Mouse (Mus musculus) liver, embryonic 15.5 days (tissue): ENCODE data around the gene Pafah2. TPM values are rescaled to one million over a fixed set of nuclear protein-coding genes. Genes with fewer than 3 reads are reported as not detected.

Source experiments
- ATAC-seq: fragments of 200-750 bp; cut with Nextera tagmentation; 2 replicates; pipeline ENCODE4 v1.8.0; 2017; ENCODE audit warnings: moderate number of reproducible peaks, mild to moderate bottlenecking, moderate library complexity; ENCODE audit not compliant: insufficient read depth
- H3K27ac ChIP-seq: fragments of 300-500 bp; sonication (generic); replicated peaks from 2 replicates; pipeline ENCODE4 v1.5.1; 2015; ENCODE audit warnings: mild to moderate bottlenecking, inconsistent platforms
- H3K27me3 ChIP-seq: fragments of 300-500 bp; sonication (generic); 2 replicates; pipeline ENCODE4 v1.6.1; 2015; ENCODE audit warnings: mild to moderate bottlenecking, inconsistent platforms
- H3K36me3 ChIP-seq: fragments of 300-500 bp; sonication (generic); replicated peaks from 2 replicates; pipeline ENCODE4 v1.6.1; 2015; ENCODE audit warnings: moderate library complexity, mild to moderate bottlenecking, inconsistent platforms
- H3K4me1 ChIP-seq: fragments of 300-500 bp; sonication (generic); replicated peaks from 2 replicates; pipeline ENCODE4 v1.6.1; 2015; ENCODE audit warnings: inconsistent platforms
- H3K4me2 ChIP-seq: fragments of 300-500 bp; sonication (generic); 2 replicates; pipeline ENCODE4 v1.6.1; 2015; ENCODE audit warnings: moderate library complexity, mild to moderate bottlenecking, inconsistent platforms
- H3K4me3 ChIP-seq: fragments of 300-500 bp; sonication (generic); replicated peaks from 2 replicates; pipeline ENCODE4 v1.5.1; 2015; ENCODE audit warnings: mild to moderate bottlenecking, inconsistent platforms
- H3K9ac ChIP-seq: fragments of 300-500 bp; sonication (generic); 2 replicates; pipeline ENCODE4 v1.6.1; 2015; ENCODE audit warnings: moderate library complexity, mild to moderate bottlenecking, inconsistent platforms
- H3K9me3 ChIP-seq: fragments of 300-500 bp; sonication (generic); replicated peaks from 2 replicates; pipeline ENCODE4 v1.6.1; 2016; ENCODE audit warnings: inconsistent platforms
- WGBS: fragments of 180-500 bp; shearing (Covaris S2); methylation state at CpG from one replicate; pipeline ENCODE4 v1.1.7; 2015; ENCODE audit warnings: mixed read lengths; ENCODE audit not compliant: insufficient replicate concordance; 5-methylcytosine and 5-hydroxymethylcytosine counted together
- polyA plus RNA-seq: library from polyadenylated mRNA; unstranded; fragments of >200 nt; fragmentation: Nextera tagmentation; extraction: Ambion mirVana; gene quantifications from 2 replicates; pipeline ENCODE4 v1.2.1, GENCODE M21; 2015

The Pafah2 gene
- 5.4 and 6.8 TPM in 2 replicates for polyA plus RNA-seq

GRCm38 (mm10) chr4:134395977-134396825 lies at the start of gene Pafah2:
Gene Pafah2, plus strand, starts transcription at chr4:134396320.
- WGBS: 1% methylated on average over 31 of the region's 31 CpGs
- Histone ChIP-seq H3K4me2 (peak within 1 kb of the TSS; percentile 80), H3K9ac (peak within 1 kb of the TSS; percentile 58), H3K36me3 (no peaks in the 10 kb centered on the region), H3K4me1 (peaks cover 35% of the 10 kb centered on the region), H3K9me3 (no peaks in the 10 kb centered on the region), H3K27ac (peak within 1 kb of the TSS; percentile 78), H3K27me3 (peaks cover 3% of the 10 kb centered on the region; the same call in 1 of the 2 replicates), H3K4me3 (peak within 1 kb of the TSS; percentile 57)
- ATAC-seq: peak; percentile 96

GRCm38 (mm10) chr4:134348078-134348477 lies 48.0 kb upstream of the Pafah2 start:
- Histone ChIP-seq H3K4me1 (0 out of 2 replicates have a peak, but pooled peaks cover 3% of the 10 kb centered on the region), H3K9me3 (no peaks in the 10 kb centered on the region), H3K4me3 (no peak overlapping the region), H3K36me3 (no peaks in the 10 kb centered on the region), H3K27ac (no peak overlapping the region), H3K9ac (no peak overlapping the region), H3K4me2 (no peak overlapping the region), H3K27me3 (peaks cover 35% of the 10 kb centered on the region)
- no peak for ATAC-seq
- 52% methylated on average over 11 of the region's 11 CpGs for WGBS

DNA sequence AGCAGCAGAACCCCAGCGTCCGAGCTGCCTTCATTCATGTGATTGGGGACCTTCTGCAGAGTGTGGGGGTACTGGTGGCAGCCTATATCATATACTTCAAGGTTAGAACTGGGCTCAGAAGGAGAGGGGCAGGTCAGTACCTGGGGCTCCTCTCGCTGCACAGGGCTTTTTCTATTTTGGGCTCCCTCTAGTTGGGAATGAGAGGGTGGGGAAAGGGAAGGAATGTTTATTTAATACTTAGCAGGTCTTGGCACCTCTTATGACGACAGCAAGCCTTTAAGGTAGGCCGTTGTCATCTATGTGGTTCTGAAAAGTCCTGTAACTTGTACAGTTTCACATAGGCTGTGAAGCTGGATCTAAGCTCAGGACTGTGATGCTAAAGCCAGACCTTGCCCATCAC lies 47.6 kb upstream of the Pafah2 start:
- Histone ChIP-seq H3K4me3 (no peak overlapping the region), H3K27me3 (peaks cover 30% of the 10 kb centered on the region), H3K36me3 (no peaks in the 10 kb centered on the region), H3K27ac (no peak overlapping the region), H3K4me2 (no peak overlapping the region), H3K9me3 (no peaks in the 10 kb centered on the region), H3K9ac (no peak overlapping the region), H3K4me1 (no peaks in the 10 kb centered on the region)
- no peak for ATAC-seq
- WGBS: 68% methylated on average over 5 of the region's 5 CpGs

GRCm38 (mm10) chr4:134349829-134350228 lies 46.3 kb upstream of the Pafah2 start:
- H3K4me1 ChIP-seq: no peaks in the 10 kb centered on the region
- H3K36me3 ChIP-seq: no peaks in the 10 kb centered on the region
- no peak for ATAC-seq
- no peaks in the 10 kb centered on the region for H3K9me3 ChIP-seq
- 68% methylated on average over 7 of the region's 7 CpGs for WGBS
- no peak overlapping the region for H3K9ac ChIP-seq
- H3K27me3 ChIP-seq: peaks cover 18% of the 10 kb centered on the region
- no peak overlapping the region for H3K4me3 ChIP-seq
- no peak overlapping the region for H3K27ac ChIP-seq
- no peak overlapping the region for H3K4me2 ChIP-seq

GRCm38 (mm10) chr4:134350641-134351040 lies 45.5 kb upstream of the Pafah2 start:
- H3K27ac ChIP-seq: no peak overlapping the region

GRCm38 (mm10) chr4:134351329-134352260 lies 44.5 kb upstream of the Pafah2 start:
- no peaks in the 10 kb centered on the region for H3K9me3 ChIP-seq
- H3K36me3 ChIP-seq: no peaks in the 10 kb centered on the region
- H3K4me3 ChIP-seq: no peak overlapping the region
- H3K4me1 ChIP-seq: 0 out of 2 replicates have a peak, but pooled peaks cover 3% of the 10 kb centered on the region
- H3K27me3 ChIP-seq: no peaks in the 10 kb centered on the region
- no peak overlapping the region for H3K9ac ChIP-seq
- 41% methylated on average over 17 of the region's 18 CpGs for WGBS
- H3K4me2 ChIP-seq: no peak overlapping the region
- ATAC-seq: no peak
- no peak overlapping the region for H3K27ac ChIP-seq

More at GRCm38 (mm10) chr4:134350641-134351040, 45.5 kb upstream of the Pafah2 start:
- Histone ChIP-seq H3K36me3 (no peaks in the 10 kb centered on the region), H3K27me3 (peaks cover 9% of the 10 kb centered on the region), H3K9me3 (no peaks in the 10 kb centered on the region), H3K4me3 (no peak overlapping the region), H3K9ac (no peak overlapping the region), H3K4me1 (no peaks in the 10 kb centered on the region), H3K4me2 (no peak overlapping the region)
- ATAC-seq: no peak
- 67% methylated on average over 6 of the region's 6 CpGs for WGBS

DNA sequence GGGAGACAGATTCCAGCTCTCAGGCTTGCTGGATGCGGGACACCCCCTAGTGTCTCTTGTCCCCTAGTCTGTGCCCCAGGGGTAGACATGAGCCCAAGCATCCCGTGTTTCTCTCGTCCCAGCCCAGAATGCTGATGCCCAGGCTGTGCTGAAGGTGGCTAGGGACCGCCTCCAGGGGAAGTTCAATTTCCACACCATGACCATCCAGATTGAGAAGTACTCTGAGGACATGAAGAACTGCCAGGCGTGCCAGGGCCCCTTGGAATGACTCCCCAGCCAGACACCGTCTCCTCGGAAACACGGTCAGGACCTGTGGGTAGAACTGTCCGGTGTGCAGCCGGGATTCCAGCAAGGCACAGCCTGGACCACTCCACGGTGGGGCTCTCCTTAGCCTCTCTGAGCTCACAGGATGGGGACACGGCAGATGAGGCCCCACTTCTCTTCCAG lies 43.8 kb upstream of the Pafah2 start:
- Histone ChIP-seq H3K27ac (no peak overlapping the region), H3K27me3 (no peaks in the 10 kb centered on the region; the same call in 1 of the 2 replicates), H3K36me3 (no peaks in the 10 kb centered on the region), H3K4me1 (peaks cover 7% of the 10 kb centered on the region; the same call in 1 of the 2 replicates), H3K9me3 (no peaks in the 10 kb centered on the region), H3K9ac (no peak overlapping the region), H3K4me3 (no peak overlapping the region), H3K4me2 (no peak overlapping the region)
- 62% methylated on average over 12 of the region's 12 CpGs for WGBS
- no peak for ATAC-seq

DNA sequence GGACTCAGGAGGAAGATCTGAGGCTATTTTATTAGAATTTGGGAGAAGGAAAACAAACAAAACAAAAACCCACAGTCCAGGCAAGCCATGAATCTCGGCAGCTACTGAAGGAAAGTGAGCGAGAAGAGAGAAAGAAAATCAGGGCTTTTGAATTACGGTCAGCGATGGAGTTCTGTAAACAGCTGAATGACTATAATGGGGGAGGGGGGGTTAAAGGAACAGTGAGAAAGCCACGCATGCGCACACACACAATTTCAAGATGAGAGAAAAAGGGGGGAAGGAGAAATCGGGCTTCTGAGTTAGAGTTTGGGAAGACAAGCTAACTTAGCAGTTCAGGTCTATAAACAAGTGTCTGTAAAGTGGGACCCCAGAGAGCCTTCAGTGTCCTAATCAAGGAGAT lies 43.2 kb upstream of the Pafah2 start:
- ATAC-seq: no peak
- no peak overlapping the region for H3K4me2 ChIP-seq
- no peaks in the 10 kb centered on the region for H3K36me3 ChIP-seq
- H3K9ac ChIP-seq: no peak overlapping the region
- 71% methylated on average over 7 of the region's 7 CpGs for WGBS
- peaks cover 6% of the 10 kb centered on the region for H3K27me3 ChIP-seq
- no peak overlapping the region for H3K4me3 ChIP-seq
- no peak overlapping the region for H3K27ac ChIP-seq
- H3K9me3 ChIP-seq: no peaks in the 10 kb centered on the region
- H3K4me1 ChIP-seq: peaks cover 13% of the 10 kb centered on the region

DNA sequence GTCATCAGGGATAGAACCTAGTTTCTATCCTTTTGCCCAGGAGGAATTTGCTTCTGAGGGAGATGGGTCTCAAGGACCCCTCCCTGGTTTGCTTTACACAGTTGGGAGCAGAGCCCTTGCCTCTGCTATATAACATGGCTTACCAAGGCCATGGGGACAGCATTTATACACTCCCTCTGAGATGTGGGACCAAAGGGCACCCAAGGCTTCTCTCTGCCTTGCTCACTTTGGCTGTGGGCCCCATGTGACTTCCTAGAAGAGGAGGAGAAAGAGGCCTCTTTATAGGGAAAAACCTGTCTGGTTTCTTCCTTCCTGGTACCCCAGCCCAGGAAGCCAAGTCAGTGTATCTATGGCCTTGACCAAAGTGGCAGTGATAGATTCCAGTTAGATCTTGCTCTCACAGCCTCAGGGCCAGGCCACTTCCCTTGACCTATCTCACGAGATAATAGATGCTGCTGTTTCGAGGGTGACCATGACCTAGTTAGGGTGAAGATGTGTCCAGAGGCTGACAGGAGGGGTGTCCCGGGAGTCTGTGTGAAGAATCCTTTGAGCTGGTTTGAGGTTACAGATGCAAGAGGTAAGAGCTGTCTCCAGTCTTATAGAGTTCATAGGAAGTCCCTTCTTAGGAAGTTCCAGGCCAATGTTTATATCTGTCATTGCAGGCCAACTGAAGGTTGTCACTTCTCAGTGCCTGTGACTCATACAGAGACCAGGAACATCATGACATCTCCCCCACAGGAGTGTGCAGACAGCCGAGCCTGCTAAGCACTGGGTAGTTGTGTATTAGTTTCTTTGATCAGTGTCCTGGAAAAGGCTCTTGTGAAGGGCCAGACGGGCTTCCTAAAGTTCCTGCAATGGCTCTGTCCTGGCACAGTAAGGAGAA lies 42.4 kb upstream of the Pafah2 start:
- H3K27ac ChIP-seq: no peak overlapping the region
- WGBS: 26% methylated on average over 5 of the region's 5 CpGs
- no peaks in the 10 kb centered on the region for H3K36me3 ChIP-seq
- no peak overlapping the region for H3K4me2 ChIP-seq
- no peaks in the 10 kb centered on the region for H3K9me3 ChIP-seq
- no peak overlapping the region for H3K9ac ChIP-seq
- no peak for ATAC-seq
- peaks cover 13% of the 10 kb centered on the region for H3K4me1 ChIP-seq
- H3K27me3 ChIP-seq: peaks cover 8% of the 10 kb centered on the region
- no peak overlapping the region for H3K4me3 ChIP-seq

DNA sequence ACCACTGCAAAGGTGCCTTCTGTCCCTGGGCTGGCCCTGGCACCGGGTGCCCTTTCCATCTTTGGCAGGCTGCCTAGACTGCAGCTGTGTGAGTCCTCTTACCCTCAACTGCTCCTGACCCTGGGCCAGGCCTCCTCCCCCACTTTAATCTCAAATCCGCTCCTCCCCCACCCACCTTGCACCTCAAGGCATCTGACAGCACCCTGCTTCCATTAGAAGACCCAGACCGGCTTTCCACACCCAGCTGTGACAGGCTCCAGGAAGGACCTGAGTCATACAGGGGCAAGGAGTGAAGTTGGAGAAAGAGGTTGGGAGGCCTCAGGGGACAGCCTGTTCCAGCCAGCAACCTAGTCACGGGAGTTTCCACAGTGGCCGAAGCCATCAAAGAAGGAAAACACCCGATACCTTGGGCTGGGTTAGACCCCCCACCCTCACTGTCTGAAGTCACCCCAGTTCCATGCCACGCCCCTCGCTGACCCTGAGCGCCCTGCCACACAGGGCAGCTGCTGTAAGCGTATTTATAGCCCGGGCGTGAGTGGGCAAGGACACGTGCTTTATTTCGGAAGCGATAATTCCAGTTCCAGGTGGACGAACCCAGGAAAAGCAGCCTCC lies 40.2 kb upstream of the Pafah2 start:
- H3K9ac ChIP-seq: no peak overlapping the region
- H3K27ac ChIP-seq: no peak overlapping the region
- no peak overlapping the region for H3K4me2 ChIP-seq
- H3K27me3 ChIP-seq: peaks cover 17% of the 10 kb centered on the region
- H3K4me3 ChIP-seq: no peak overlapping the region
- ATAC-seq: no peak
- peaks cover 13% of the 10 kb centered on the region for H3K4me1 ChIP-seq
- H3K9me3 ChIP-seq: no peaks in the 10 kb centered on the region
- WGBS: 52% methylated on average over 16 of the region's 16 CpGs
- H3K36me3 ChIP-seq: no peaks in the 10 kb centered on the region
